Mouse (Mus musculus) embryonic fibroblast, embryonic 13.5 days (primary cell): ENCODE measurements around the gene Gm14085.
"Not testable (repeated sequence)": the region's sequence is repeated elsewhere in the genome, so short reads cannot be mapped to it uniquely, and the experiment has no call there.

Source experiments
- CTCF ChIP-seq: IDR thresholded peaks from 2 replicates; pipeline ENCODE4 v1.5.1; 2011; ENCODE audit warnings: mild to moderate bottlenecking, control low read depth, low read length, moderate library complexity, borderline replicate concordance; ENCODE audit not compliant: insufficient read depth
- POLR2A ChIP-seq: IDR thresholded peaks from 2 replicates; pipeline ENCODE4 v1.6.1; 2011; ENCODE audit warnings: low read depth, mild to moderate bottlenecking, control low read depth, low read length, moderate library complexity

GRCm38 (mm10) chr2:122529696-122530095, 45.0 kb downstream of the Gm14085 start:
- not testable (repeated sequence) for TF ChIP-seq POLR2A, CTCF
